In genomic region chr15:83172492-83173429, GRCm38 (mm10) we compare ENCODE assay signal across 8 mouse cellular contexts. TPM values are rescaled to one million over a fixed set of nuclear protein-coding genes. Genes with fewer than 3 reads are reported as not detected.
A peak's percentile ranks its signal among the peaks of the same experiment; 100 is the strongest.
DNase-seq lines count a peak whose midpoint lies in the region; ATAC-seq and TF ChIP-seq lines count a peak whose summit lies in the region.

TSS of gene Cyb5r3 (minus strand) at chr15:83172592.

- peak within 1 kb of the TSS; percentile 85 for H3K4me2 ChIP-seq in heart, embryonic 16.5 days (ENCODE audit: low read depth, low read length)
- peak within 1 kb of the TSS; percentile 75 for H3K4me2 ChIP-seq in neural tube, embryonic 14.5 days (ENCODE audit: low read depth, low read length)

- H3K4me3 ChIP-seq in ES-Bruce4 (ENCODE audit: low read depth, low read length) = peak within 1 kb of the TSS; percentile 86
- H3K4me3 ChIP-seq in erythroblast, embryonic 14.5 days (replicated peaks) = peak within 1 kb of the TSS; percentile 83
- H3K4me3 ChIP-seq in heart, embryonic 16.5 days (ENCODE audit: low read length) = peak within 1 kb of the TSS; percentile 92
- H3K4me3 ChIP-seq in neural tube, embryonic 14.5 days (ENCODE audit: low read depth, low read length) = peak within 1 kb of the TSS; percentile 96

- peak within 1 kb of the TSS; percentile 56 for H3K9ac ChIP-seq in ES-Bruce4 (ENCODE audit: low read depth, poor library complexity, severe bottlenecking)
- H3K9ac ChIP-seq in heart, embryonic 16.5 days (ENCODE audit: low read length) = peak within 1 kb of the TSS; percentile 85
- peak within 1 kb of the TSS; percentile 75 for H3K9ac ChIP-seq in neural tube, embryonic 14.5 days (replicated peaks; ENCODE audit: low read depth, low read length)

- no peaks in the 10 kb centered on the region for H3K27me3 ChIP-seq in ES-Bruce4 (ENCODE audit: control insufficient read depth, insufficient read depth, low read length, poor library complexity, severe bottlenecking)
- no peaks in the 10 kb centered on the region for H3K27me3 ChIP-seq in erythroblast, embryonic 14.5 days (ENCODE audit: control insufficient read depth)
- no peaks in the 10 kb centered on the region for H3K27me3 ChIP-seq in heart, embryonic 16.5 days (ENCODE audit: control insufficient read depth, insufficient read depth, low read length)
- H3K27me3 ChIP-seq in neural tube, embryonic 14.5 days (ENCODE audit: control insufficient read depth, insufficient read depth, low read length) = no peaks in the 10 kb centered on the region

- intact Hi-C loops in left cerebral cortex, postnatal 4 days (cut with DNase I) = no loop called here

- peak within 1 kb of the TSS; percentile 48 for H3K27ac ChIP-seq in ES-Bruce4 (ENCODE audit: insufficient read depth, low read length)
- H3K27ac ChIP-seq in heart, embryonic 16.5 days (ENCODE audit: low read length) = peak within 1 kb of the TSS; percentile 84
- peak within 1 kb of the TSS; percentile 69 for H3K27ac ChIP-seq in neural tube, embryonic 14.5 days (ENCODE audit: low read depth, low read length)

- H3K4me1 ChIP-seq in ES-Bruce4 (ENCODE audit: control insufficient read depth, insufficient read depth, low read length) = peaks cover 3% of the 10 kb centered on the region
- H3K4me1 ChIP-seq in erythroblast, embryonic 14.5 days (ENCODE audit: control insufficient read depth) = peaks cover 72% of the 10 kb centered on the region
- H3K4me1 ChIP-seq in heart, embryonic 16.5 days (ENCODE audit: control insufficient read depth, insufficient read depth, low read length) = peaks cover 24% of the 10 kb centered on the region
- peaks cover 17% of the 10 kb centered on the region for H3K4me1 ChIP-seq in neural tube, embryonic 14.5 days (ENCODE audit: control insufficient read depth, insufficient read depth, low read length)

- peak; percentile 50 for ATAC-seq in heart, embryonic 16.5 days (replicated peaks; ENCODE audit: extremely low read depth, insufficient read depth, low FRiP score)
- peak; percentile 42 for ATAC-seq in neural tube, embryonic 14.5 days (ENCODE audit: low read depth)

- no peaks in the 10 kb centered on the region for H3K9me3 ChIP-seq in ES-Bruce4 (replicated peaks; ENCODE audit: control insufficient read depth, insufficient read depth, low read length, poor library complexity, severe bottlenecking)
- H3K9me3 ChIP-seq in erythroblast, embryonic 14.5 days (ENCODE audit: control insufficient read depth, low read length) = no peaks in the 10 kb centered on the region
- H3K9me3 ChIP-seq in heart, embryonic 16.5 days (replicated peaks; ENCODE audit: control insufficient read depth, low read length) = no peaks in the 10 kb centered on the region
- no peaks in the 10 kb centered on the region for H3K9me3 ChIP-seq in neural tube, embryonic 14.5 days (ENCODE audit: control insufficient read depth, low read length)

- WGBS in heart, embryonic 16.5 days = 31% methylated on average over 28 of the region's 28 CpGs
- WGBS in neural tube, embryonic 14.5 days = 34% methylated on average over 28 of the region's 28 CpGs

- TF ChIP-seq CTCF in ES-Bruce4 (IDR thresholded peaks at IDR 0.05; ENCODE audit: low read depth, low read length) = no peak

- H3K36me3 ChIP-seq in ES-Bruce4 (ENCODE audit: control insufficient read depth, insufficient read depth, low read length, poor library complexity, severe bottlenecking) = no peaks in the 10 kb centered on the region
- H3K36me3 ChIP-seq in erythroblast, embryonic 14.5 days (ENCODE audit: control insufficient read depth) = peaks cover 71% of the 10 kb centered on the region
- H3K36me3 ChIP-seq in heart, embryonic 16.5 days (ENCODE audit: control insufficient read depth, insufficient read depth) = no peaks in the 10 kb centered on the region
- H3K36me3 ChIP-seq in neural tube, embryonic 14.5 days (ENCODE audit: control insufficient read depth, insufficient read depth, low read length) = no peaks in the 10 kb centered on the region

- no peak for TF ChIP-seq POLR2A in ES-Bruce4 (IDR thresholded peaks at IDR 0.05; ENCODE audit: insufficient read depth, low read length)

- DNase-seq in cerebellum, adult 9-11 months = peak; percentile 30
- no peak for DNase-seq in cerebellum, adult 9-10 months
- no peak for DNase-seq in left cerebral cortex, postnatal 4 days
- no peak for DNase-seq in urinary bladder, postnatal 36 days (ENCODE audit: low spot score in 2 of 2)

- TF ChIP-seq EP300 in ES-Bruce4 (IDR thresholded peaks at IDR 0.05; ENCODE audit: insufficient read depth, low read depth, low read length) = no peak

RNA-seq across cellular contexts. Expression of gene Cyb5r3, which starts in this region (rescaled TPM):
- polyA plus RNA-seq in ES-Bruce4 (2011; ENCODE audit: insufficient read depth, insufficient read length, low read depth, missing spikeins) = 188 and 200 TPM in 2 replicates
- polyA plus RNA-seq in erythroblast, embryonic 14.5 days (2012) = 42.0 and 57.2 TPM in 2 replicates
- 146 and 155 TPM in 2 replicates for polyA plus RNA-seq in heart, embryonic 16.5 days (2015; fragmentation: Nextera tagmentation; extraction: Ambion mirVana)
- total RNA-seq in left cerebral cortex, postnatal 4 days (2021) = 100 to 1,000 TPM; 106 TPM
- polyA plus RNA-seq in neural tube, embryonic 14.5 days (2014; fragmentation: Nextera tagmentation; extraction: Ambion mirVana) = 122 and 139 TPM in 2 replicates
